Mouse (Mus musculus): Measurements from ENCODE around the gene Cbwd1. TPM values are rescaled to one million over a fixed set of nuclear protein-coding genes. Genes with fewer than 3 reads are reported as not detected.

Gene Cbwd1
- not detected in 2 replicates for polyA plus RNA-seq (2012; ENCODE audit: insufficient read depth, insufficient read length, low replicate concordance, missing spikeins)

DNA sequence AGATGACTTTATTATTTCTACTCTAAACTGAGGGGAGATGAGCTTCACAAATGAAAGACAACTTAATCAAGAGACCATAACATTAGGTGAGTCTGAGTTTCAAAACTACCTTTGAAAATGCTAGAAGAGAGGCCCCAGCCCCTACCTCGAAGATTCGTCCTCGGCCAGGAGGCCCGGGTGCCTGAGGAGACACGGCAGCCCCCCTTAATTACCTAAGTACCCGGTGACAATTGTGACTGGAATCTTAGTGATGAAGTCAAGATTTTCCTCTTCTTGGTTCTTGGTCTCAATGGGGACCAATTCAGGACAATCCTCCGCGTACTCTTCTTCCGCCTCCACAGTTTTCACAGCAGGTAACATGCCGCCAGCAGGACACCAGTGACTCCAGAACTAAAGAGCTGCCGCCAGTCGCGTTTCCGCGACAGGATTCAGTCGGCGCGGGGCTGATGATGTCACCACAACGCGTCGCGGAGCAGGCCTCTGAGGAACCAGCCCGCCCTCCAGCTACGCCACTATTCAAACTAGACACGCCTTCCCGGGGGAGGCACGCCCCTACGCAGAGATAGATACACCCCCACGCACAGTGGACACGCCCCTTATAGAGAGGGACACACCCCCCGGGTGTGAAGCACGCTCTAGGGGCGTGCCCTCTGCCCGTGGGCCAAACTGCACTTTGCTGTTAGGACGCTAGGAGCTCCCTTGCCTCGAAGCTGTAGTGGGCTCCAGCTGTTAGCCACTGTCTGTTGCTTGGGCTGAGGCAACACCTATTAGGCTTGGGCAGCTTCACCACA lies at the start of gene Cbwd1:
TSS of gene Cbwd1 (minus strand) at position 439 of the 791 bp plus-strand sequence.
- H3K4me1 ChIP-seq (ENCODE audit: control insufficient read depth, insufficient read depth, low read length): 0 out of 2 replicates have a peak, but pooled peaks cover 2% of the 10 kb centered on the region
- under 1% methylated on average over 36 of the region's 36 CpGs for WGBS
- peak within 1 kb of the TSS; percentile 51 for H3K4me3 ChIP-seq (ENCODE audit: insufficient read depth, low read depth, low read length)
- TF ChIP-seq POLR2A (IDR thresholded peaks at IDR 0.05; ENCODE audit: insufficient read depth, low read depth, low read length) (peak; percentile 74), CTCF (IDR thresholded peaks at IDR 0.05; ENCODE audit: insufficient read depth, low read depth, low read length) (peak; percentile 84)
- no peak within 1 kb of the TSS for H3K27ac ChIP-seq (ENCODE audit: insufficient read depth, low read depth, low read length)

- Histone ChIP-seq H3K4me1 (ENCODE audit: control insufficient read depth, insufficient read depth, low read length) (no peaks in the 10 kb centered on the region), H3K4me3 (ENCODE audit: insufficient read depth, low read depth, low read length) (no peak overlapping the region), H3K27ac (ENCODE audit: insufficient read depth, low read depth, low read length) (no peak overlapping the region)
- 100% methylated on average over 2 of the region's 2 CpGs for WGBS
- TF ChIP-seq CTCF (IDR thresholded peaks at IDR 0.05; ENCODE audit: insufficient read depth, low read depth, low read length) (no peak), POLR2A (IDR thresholded peaks at IDR 0.05; ENCODE audit: insufficient read depth, low read depth, low read length) (no peak)
Measured at GRCm38 (mm10) chr19:25008509-25008908, 47.1 kb upstream of the Cbwd1 start.

DNA sequence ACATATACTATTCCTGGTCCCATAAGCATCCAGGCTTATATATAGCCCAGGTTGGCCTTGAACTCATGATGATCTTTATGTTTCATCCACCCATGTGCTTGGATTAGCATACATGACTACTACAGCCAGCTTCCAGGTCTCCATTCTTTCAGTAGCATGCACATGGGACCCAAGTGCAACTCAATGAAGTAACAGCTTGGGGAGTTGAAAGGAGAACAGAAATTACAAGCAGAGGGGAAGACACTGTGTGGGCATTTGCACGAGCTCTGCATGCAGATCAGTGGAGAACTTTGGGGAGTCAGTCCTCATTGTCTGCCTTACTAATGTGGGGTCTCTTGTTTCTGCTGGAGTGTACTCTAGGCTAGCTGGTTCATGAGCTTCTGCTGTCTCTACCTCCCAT lies 45.3 kb upstream of the Cbwd1 start:
- H3K4me3 ChIP-seq (ENCODE audit: insufficient read depth, low read depth, low read length): no peak overlapping the region
- no peak for TF ChIP-seq CTCF (IDR thresholded peaks at IDR 0.05; ENCODE audit: insufficient read depth, low read depth, low read length)
- TF ChIP-seq POLR2A (IDR thresholded peaks at IDR 0.05; ENCODE audit: insufficient read depth, low read depth, low read length): no peak
- no peak overlapping the region for H3K27ac ChIP-seq (ENCODE audit: insufficient read depth, low read depth, low read length)
- 90% methylated on average over 1 of the region's 1 CpGs for WGBS
- H3K4me1 ChIP-seq (ENCODE audit: control insufficient read depth, insufficient read depth, low read length): no peaks in the 10 kb centered on the region

DNA sequence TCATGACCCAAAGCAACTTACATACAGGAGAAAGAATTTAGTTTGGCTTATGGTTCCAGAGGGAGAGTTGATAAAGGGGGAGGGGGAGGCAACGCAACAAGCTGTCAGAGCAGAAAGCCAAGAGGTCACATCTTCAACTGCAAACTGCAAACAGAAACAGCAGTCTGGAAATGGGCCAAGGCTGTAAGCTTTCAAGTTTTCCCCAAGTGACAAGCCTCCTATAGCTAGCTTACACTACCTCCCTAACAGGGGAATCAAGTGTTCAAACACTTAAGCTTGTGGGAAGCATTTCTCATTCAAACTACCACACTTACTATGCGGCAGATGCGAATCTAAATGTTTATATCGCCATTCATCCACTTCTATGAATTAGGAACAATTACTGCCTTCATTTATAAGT lies 42.4 kb upstream of the Cbwd1 start:
- H3K4me3 ChIP-seq (ENCODE audit: insufficient read depth, low read depth, low read length): no peak overlapping the region
- WGBS: 45% methylated on average over 4 of the region's 4 CpGs
- H3K27ac ChIP-seq (ENCODE audit: insufficient read depth, low read depth, low read length): no peak overlapping the region
- TF ChIP-seq POLR2A (IDR thresholded peaks at IDR 0.05; ENCODE audit: insufficient read depth, low read depth, low read length) (no peak), CTCF (IDR thresholded peaks at IDR 0.05; ENCODE audit: insufficient read depth, low read depth, low read length) (no peak)
- peaks cover 8% of the 10 kb centered on the region for H3K4me1 ChIP-seq (ENCODE audit: control insufficient read depth, insufficient read depth, low read length)

DNA sequence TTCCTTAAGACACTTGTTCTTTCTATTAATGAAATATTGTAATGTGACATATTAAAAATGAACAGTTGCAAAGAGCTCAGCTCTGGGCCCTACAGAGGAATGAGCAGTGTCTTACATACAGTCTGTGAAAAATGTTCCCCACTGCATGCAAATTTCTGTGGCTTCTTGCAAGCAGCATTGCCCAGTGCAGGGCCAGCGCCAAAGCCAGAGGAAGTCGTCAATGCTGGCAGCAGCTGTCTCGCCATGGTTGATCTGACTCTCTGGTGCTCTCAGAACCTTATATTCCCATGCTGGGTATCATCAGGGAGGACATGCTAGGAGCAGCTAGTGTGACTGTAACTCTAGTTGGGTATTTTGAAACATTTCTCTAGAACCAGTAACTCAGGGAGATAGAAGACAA lies 41.4 kb upstream of the Cbwd1 start:
- Histone ChIP-seq H3K4me3 (ENCODE audit: insufficient read depth, low read depth, low read length) (no peak overlapping the region), H3K27ac (ENCODE audit: insufficient read depth, low read depth, low read length) (no peak overlapping the region), H3K4me1 (ENCODE audit: control insufficient read depth, insufficient read depth, low read length) (peaks cover 8% of the 10 kb centered on the region)
- WGBS: 87% methylated on average over 3 of the region's 3 CpGs
- TF ChIP-seq POLR2A (IDR thresholded peaks at IDR 0.05; ENCODE audit: insufficient read depth, low read depth, low read length) (no peak), CTCF (IDR thresholded peaks at IDR 0.05; ENCODE audit: insufficient read depth, low read depth, low read length) (no peak)

- TF ChIP-seq POLR2A (IDR thresholded peaks at IDR 0.05; ENCODE audit: insufficient read depth, low read depth, low read length) (no peak), CTCF (IDR thresholded peaks at IDR 0.05; ENCODE audit: insufficient read depth, low read depth, low read length) (no peak)
- H3K4me3 ChIP-seq (ENCODE audit: insufficient read depth, low read depth, low read length): no peak overlapping the region
- peaks cover 8% of the 10 kb centered on the region for H3K4me1 ChIP-seq (ENCODE audit: control insufficient read depth, insufficient read depth, low read length)
- H3K27ac ChIP-seq (ENCODE audit: insufficient read depth, low read depth, low read length): no peak overlapping the region
- 90% methylated on average over 6 of the region's 6 CpGs for WGBS
Measured at GRCm38 (mm10) chr19:25002032-25002431, 40.6 kb upstream of the Cbwd1 start.

- 39% methylated on average over 9 of the region's 9 CpGs for WGBS
- Histone ChIP-seq H3K27ac (ENCODE audit: insufficient read depth, low read depth, low read length) (no peak overlapping the region), H3K4me1 (ENCODE audit: control insufficient read depth, insufficient read depth, low read length) (peaks cover 8% of the 10 kb centered on the region), H3K4me3 (ENCODE audit: insufficient read depth, low read depth, low read length) (no peak overlapping the region)
- TF ChIP-seq POLR2A (IDR thresholded peaks at IDR 0.05; ENCODE audit: insufficient read depth, low read depth, low read length) (no peak), CTCF (IDR thresholded peaks at IDR 0.05; ENCODE audit: insufficient read depth, low read depth, low read length) (no peak)
Measured at GRCm38 (mm10) chr19:25000153-25000552, 38.7 kb upstream of the Cbwd1 start.

GRCm38 (mm10) chr19:24999201-24999886 lies 37.9 kb upstream of the Cbwd1 start, which contains the start of gene Dock8:
TSS of gene Dock8 (plus strand) at chr19:24999534.
- under 1% methylated on average over 109 of the region's 109 CpGs for WGBS
- Histone ChIP-seq H3K4me3 (ENCODE audit: insufficient read depth, low read depth, low read length) (peak within 1 kb of the TSS; percentile 58), H3K4me1 (ENCODE audit: control insufficient read depth, insufficient read depth, low read length) (peaks cover 8% of the 10 kb centered on the region), H3K27ac (ENCODE audit: insufficient read depth, low read depth, low read length) (no peak within 1 kb of the TSS)
- TF ChIP-seq CTCF (IDR thresholded peaks at IDR 0.05; ENCODE audit: insufficient read depth, low read depth, low read length): no peak
- no peak for TF ChIP-seq POLR2A (IDR thresholded peaks at IDR 0.05; ENCODE audit: insufficient read depth, low read depth, low read length)

DNA sequence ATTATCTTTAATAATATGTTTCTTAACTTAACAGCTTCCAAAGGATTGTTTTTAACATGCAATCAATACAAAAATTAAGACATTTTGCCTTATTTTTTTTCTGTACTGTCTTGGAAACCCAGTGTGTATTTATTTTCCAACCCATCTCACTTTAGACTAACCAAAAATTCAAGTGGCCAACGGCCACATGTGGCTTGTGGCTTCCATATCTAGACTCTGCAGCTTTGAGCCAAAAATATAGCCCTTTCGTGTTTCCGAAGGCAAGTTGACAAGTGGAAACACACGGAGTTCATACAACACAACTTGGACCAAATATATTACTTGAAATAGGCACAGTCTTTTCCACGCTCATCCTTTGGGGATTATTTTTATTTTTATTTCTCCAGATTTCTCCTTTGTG lies 37.2 kb upstream of the Cbwd1 start:
- no peak for TF ChIP-seq POLR2A (IDR thresholded peaks at IDR 0.05; ENCODE audit: insufficient read depth, low read depth, low read length)
- no peak for TF ChIP-seq CTCF (IDR thresholded peaks at IDR 0.05; ENCODE audit: insufficient read depth, low read depth, low read length)
- H3K4me1 ChIP-seq (ENCODE audit: control insufficient read depth, insufficient read depth, low read length): peaks cover 9% of the 10 kb centered on the region
- H3K27ac ChIP-seq (ENCODE audit: insufficient read depth, low read depth, low read length): no peak overlapping the region
- H3K4me3 ChIP-seq (ENCODE audit: insufficient read depth, low read depth, low read length): no peak overlapping the region
- WGBS: 75% methylated on average over 5 of the region's 5 CpGs
